Mouse (Mus musculus) gastrocnemius, postnatal 36 days (tissue): ENCODE measurements around the gene Noxa1. TPM values are rescaled to one million over a fixed set of nuclear protein-coding genes. Genes with fewer than 3 reads are reported as not detected.

ENCODE experiments used
- DNase-seq, 2 experiments: peaks; one replicate each; pipeline ENCODE4 v3.0.0; 2022
- intact Hi-C: fragments of 180-260 bp; cut with DNase I; formaldehyde crosslinking; loops from one replicate; pipeline ENCODE4 v1.15.1; 2025
- microRNA-seq, 2 experiments: library from miRNA; unstranded; fragments of <30 nt; microRNA quantifications; one replicate each; pipeline ENCODE4 v1.2.0; 2021
- total RNA-seq, 2 experiments: library from RNA; stranded (reverse); gene quantifications; 2 replicates each; pipeline ENCODE4 v1.2.3; 2021

Gene Noxa1
- total RNA-seq, 2 experiments from 2014 or later = not detected

DNA sequence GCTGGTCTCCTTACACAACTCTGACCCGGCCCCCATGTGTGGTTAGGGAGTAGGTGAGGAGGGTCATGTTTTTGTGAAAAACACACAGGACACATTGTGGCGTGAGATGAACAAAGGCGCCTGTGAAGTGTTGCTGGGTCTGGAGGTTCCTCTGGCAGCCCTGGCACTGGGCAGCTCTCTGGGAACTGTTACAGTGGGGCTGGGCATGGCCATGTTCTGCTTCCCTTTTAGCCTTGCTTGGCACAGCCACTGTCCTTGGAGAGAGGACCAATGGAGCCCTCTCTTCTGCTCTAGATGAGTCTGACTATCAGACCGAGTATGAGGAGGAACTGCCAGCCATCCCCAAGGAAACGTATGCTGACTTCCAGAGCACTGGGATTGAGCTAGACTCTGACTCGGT lies 41.8 kb downstream of the Noxa1 start:
- DNase-seq = no peak
- intact Hi-C loops = no loop called here

DNA sequence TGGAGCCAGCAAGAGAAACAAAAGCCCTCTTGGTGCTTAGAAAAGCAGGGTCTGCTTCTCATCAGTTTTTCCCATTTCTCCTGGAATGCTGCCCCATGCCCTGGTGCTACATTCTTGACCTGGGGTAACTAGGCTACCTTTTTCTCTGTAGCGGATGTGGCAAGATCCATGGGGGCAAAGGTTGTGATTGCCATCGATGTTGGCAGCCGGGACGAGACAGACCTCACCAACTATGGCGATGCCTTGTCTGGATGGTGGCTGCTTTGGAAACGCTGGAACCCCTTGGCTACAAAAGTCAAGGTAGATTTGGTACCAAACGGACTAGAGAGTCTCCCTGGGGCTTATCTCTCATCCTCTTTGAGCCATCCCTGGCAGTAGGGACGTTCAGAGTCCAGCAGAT lies 43.5 kb downstream of the Noxa1 start:
- intact Hi-C loops = no loop called here

GRCm38 (mm10) chr2:25050921-25051320 lies 44.0 kb downstream of the Noxa1 start:
- intact Hi-C loops = no loop called here

More for the DNA sequence above, 43.5 kb downstream of the Noxa1 start:
- DNase-seq = no peak

GRCm38 (mm10) chr2:25040089-25040488 lies 54.9 kb downstream of the Noxa1 start:
- DNase-seq = no peak
- intact Hi-C loops = no loop called here

More at GRCm38 (mm10) chr2:25050921-25051320, 44.0 kb downstream of the Noxa1 start:
- no peak for DNase-seq

Small RNA genes within 50 kb of the gene (microRNA-seq; reads per million reads assigned to microRNA genes)
- gene Gm24328 (0 reads per million in 2 experiments), gene Mir7664 (0 reads per million in 2 experiments)

Other genes with a start within 250 kb of the Noxa1 start
- 10 to 100 TPM; 22.4 to 28.8 TPM for gene Ehmt1, start 175.5 kb downstream of the Noxa1 start, total RNA-seq
- gene Arrdc1, start 159.9 kb downstream of the Noxa1 start, total RNA-seq = 1 to 10 TPM; 2.2 to 2.4 TPM
- gene Zmynd19, start 145.4 kb downstream of the Noxa1 start, total RNA-seq = 10 to 100 TPM; 19.4 to 19.5 TPM
- 1 to 10 TPM; 3.1 to 3.5 TPM for gene Dph7, start 132.7 kb downstream of the Noxa1 start, total RNA-seq
- 10 to 100 TPM; 35.7 to 38.7 TPM for gene Mrpl41, start 120.1 kb downstream of the Noxa1 start, total RNA-seq
- 10 to 100 TPM; 33.2 to 43.0 TPM for gene Pnpla7, start 119.1 kb downstream of the Noxa1 start, total RNA-seq
- gene Nsmf, start 40.8 kb downstream of the Noxa1 start, total RNA-seq = 10 to 100 TPM in 1 of 2 experiments, 1 to 10 TPM in 1; 7.9 to 10.7 TPM
- gene Entpd8, start 14.8 kb downstream of the Noxa1 start, total RNA-seq = under 1 TPM in 1 of 2 experiments, not detected in 1; 0.23 TPM
- 1 to 10 TPM; 5.9 to 6.7 TPM for gene Nrarp, start 85.6 kb upstream of the Noxa1 start, total RNA-seq
- gene Tor4a, start 101.7 kb upstream of the Noxa1 start, total RNA-seq = 1 to 10 TPM in 1 of 2 experiments, under 1 TPM in 1; 0.54 to 1.2 TPM
- 10 to 100 TPM; 18.2 to 19.5 TPM for gene Nelfb, start 116.3 kb upstream of the Noxa1 start, total RNA-seq
- not detected for gene Stpg3, start 119.5 kb upstream of the Noxa1 start, total RNA-seq
- gene Fam166a, start 123.6 kb upstream of the Noxa1 start, total RNA-seq = not detected
- 100 to 1,000 TPM; 189 to 229 TPM for gene Tubb4b, start 129.6 kb upstream of the Noxa1 start, total RNA-seq
- not detected for gene Slc34a3, start 139.2 kb upstream of the Noxa1 start, total RNA-seq
- not detected for gene Rnf224, start 141.6 kb upstream of the Noxa1 start, total RNA-seq
- under 1 TPM; 0.84 to 0.91 TPM for gene Rnf208, start 147.1 kb upstream of the Noxa1 start, total RNA-seq
- gene Cysrt1, start 147.3 kb upstream of the Noxa1 start, total RNA-seq = not detected
- 1 to 10 TPM in 1 of 2 experiments, under 1 TPM in 1; 0.39 to 1.1 TPM for gene AL732309.1, start 151.7 kb upstream of the Noxa1 start, total RNA-seq
- gene Tmem203, start 160.3 kb upstream of the Noxa1 start, total RNA-seq = 10 to 100 TPM; 10.4 to 12.0 TPM
- gene Tprn, start 167.5 kb upstream of the Noxa1 start, total RNA-seq = 1 to 10 TPM; 3.8 to 4.5 TPM
- 10 to 100 TPM; 25.8 to 25.9 TPM for gene Ssna1, start 177.3 kb upstream of the Noxa1 start, total RNA-seq
- gene Anapc2, start 177.3 kb upstream of the Noxa1 start, total RNA-seq = 10 to 100 TPM; 27.0 to 27.8 TPM
- gene Tmem210, start 193.0 kb upstream of the Noxa1 start, total RNA-seq = not detected
- gene Lrrc26, start 194.8 kb upstream of the Noxa1 start, total RNA-seq = not detected
- gene Grin1, start 224.0 kb upstream of the Noxa1 start, total RNA-seq = not detected
- 10 to 100 TPM; 11.9 to 15.0 TPM for gene Man1b1, start 237.2 kb upstream of the Noxa1 start, total RNA-seq